Mouse (Mus musculus) erythroblast, embryonic 14.5 days (primary cell): ENCODE measurements around the gene Rtel1.

ENCODE experiments used
- GATA1 ChIP-seq: IDR thresholded peaks from 2 replicates; pipeline ENCODE4 v1.6.1; 2012; ENCODE audit warnings: low read length, inconsistent platforms, mixed read lengths
- TAL1 ChIP-seq: IDR thresholded peaks from 3 replicates; pipeline ENCODE4 v1.6.1; 2012; ENCODE audit warnings: low read length, inconsistent platforms, mixed read lengths

- TF ChIP-seq GATA1 (no peak), TAL1 (no peak)
Measured at GRCm38 (mm10) chr2:181377230-181377629, 57.7 kb downstream of the Rtel1 start.
